Mouse (Mus musculus) left cerebral cortex, adult 2 months (tissue): ENCODE measurements around the gene Gm16181. TPM values are rescaled to one million over a fixed set of nuclear protein-coding genes. Genes with fewer than 3 reads are reported as not detected.

ENCODE experiments used
- DNase-seq, 2 experiments: peaks; one replicate each; pipeline ENCODE4 v3.0.0; 2021 to 2022; ENCODE audit warnings: low spot score in 2 of 2, mixed read lengths in 1 of 2; ENCODE audit errors: extremely low spot score in 1 of 2
- H3K27ac ChIP-seq: fragments of 200-600 bp; 2 replicates; pipeline ENCODE4 v1.8.1; 2022
- H3K4me3 ChIP-seq: fragments of 200-600 bp; 2 replicates; pipeline ENCODE4 v1.8.1; 2022
- CTCF ChIP-seq: fragments of 200-600 bp; IDR thresholded peaks from 2 replicates; pipeline ENCODE4 v1.8.1; 2022; ENCODE audit warnings: antibody characterized with exemption, mild to moderate bottlenecking, moderate library complexity
- intact Hi-C: fragments of 180-260 bp; cut with DNase I; formaldehyde crosslinking; loops from one replicate; pipeline ENCODE4 v1.15.1; 2025
- long read RNA-seq, 2 experiments: library from polyadenylated mRNA; stranded (forward); transcript quantifications; one replicate each; pipeline ENCODE4 v2.0.0; 2021; ENCODE audit warnings: borderline mapping rate in 2 of 2
- total RNA-seq, 2 experiments: library from RNA; stranded (reverse); gene quantifications; 2 replicates each; pipeline ENCODE4 v1.2.3; 2021

Gene Gm16181
- total RNA-seq = not detected
- long read RNA-seq, experiment 1 = 0 reads
- long read RNA-seq, experiment 2 = 0 reads

DNA sequence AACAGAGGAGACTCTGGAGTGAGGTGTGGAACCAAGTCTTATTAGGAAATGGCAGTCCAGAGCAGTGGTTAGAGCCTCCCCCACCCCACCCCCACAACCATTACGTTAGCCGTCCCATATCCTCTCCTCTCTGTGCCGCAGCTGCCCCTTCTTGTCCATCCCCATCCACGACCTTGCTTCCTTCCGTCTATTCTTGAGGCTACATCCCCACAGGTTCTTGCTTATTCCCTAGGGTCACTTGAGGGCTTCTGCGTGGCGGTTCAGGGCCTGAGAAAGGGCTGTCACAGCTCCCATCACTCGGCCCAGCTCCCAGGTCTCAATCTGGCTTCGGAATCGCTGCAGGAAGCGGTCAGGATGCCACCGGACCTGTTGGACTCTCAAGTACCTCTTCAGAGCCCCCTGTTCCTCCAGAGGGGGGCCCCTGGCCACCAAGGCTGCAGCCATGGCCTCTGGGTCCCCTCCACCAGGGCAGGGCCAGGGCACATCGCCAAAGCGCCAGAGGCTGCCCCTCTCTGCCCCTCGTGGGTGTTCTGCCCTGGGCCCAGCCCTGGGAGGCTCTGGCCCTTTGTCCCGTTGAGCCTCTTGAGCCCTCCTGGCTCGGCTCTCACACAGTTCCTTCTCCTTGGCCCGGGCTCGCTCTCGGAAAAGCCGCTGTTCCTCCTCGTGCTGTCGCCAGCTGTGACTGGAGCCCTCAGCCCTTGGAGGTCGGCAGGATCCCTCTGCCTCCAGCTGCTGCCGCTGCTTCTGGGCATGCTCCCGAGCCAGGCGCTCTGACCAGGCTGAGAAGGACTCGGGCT, at the start of gene Gm16181:
Gene Gm16181, plus strand, starts transcription at position 679 of the 797 bp plus-strand sequence.
- intact Hi-C loops = no loop called here
- DNase-seq = no peak
- no peak for TF ChIP-seq CTCF
- Histone ChIP-seq H3K4me3 (no peak within 1 kb of the TSS), H3K27ac (0 out of 2 replicates have a peak within 1 kb of the TSS, but pooled peaks have one; percentile 4)

DNA sequence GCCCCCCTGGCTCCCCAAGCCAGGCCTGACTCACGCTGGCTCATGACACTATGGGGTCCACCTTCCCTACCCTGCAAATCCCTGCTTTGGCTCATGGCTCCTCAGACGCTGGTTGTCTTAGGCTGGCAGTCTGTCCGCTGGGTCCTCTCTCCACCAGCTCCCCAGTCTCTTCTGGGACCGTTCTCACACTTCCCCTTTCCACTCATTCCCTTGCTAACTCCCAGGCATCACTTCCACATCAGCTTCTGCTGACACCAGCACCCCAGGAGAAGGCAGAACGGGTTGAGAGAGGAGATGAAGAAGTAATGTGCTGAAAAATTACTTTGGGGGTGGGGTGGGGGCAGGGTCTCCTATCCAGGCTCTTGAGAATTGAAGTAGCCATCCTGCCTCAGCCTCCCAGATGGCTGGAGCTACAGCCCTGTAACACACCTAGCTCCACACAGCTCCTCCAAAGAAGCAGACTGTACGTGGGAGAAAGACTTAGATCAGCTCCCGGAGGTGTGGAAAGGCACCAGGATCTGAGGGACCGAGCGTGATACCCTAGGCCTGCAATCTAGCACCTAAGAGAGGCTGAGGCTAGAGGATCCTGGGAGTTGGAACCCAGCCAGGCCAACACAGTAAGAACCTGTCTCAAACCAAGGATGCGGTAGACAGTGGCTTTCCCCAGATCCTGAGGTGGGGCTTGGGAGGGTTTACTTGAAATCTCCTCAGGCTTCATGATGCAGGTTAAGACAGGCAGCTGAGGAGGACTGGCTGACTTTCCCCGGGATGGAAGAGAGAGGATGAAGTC, 48.0 kb upstream of the Gm16181 start:
- TF ChIP-seq CTCF = no peak
- intact Hi-C loops = no loop called here
- DNase-seq = peak; percentile 54 to 55

DNA sequence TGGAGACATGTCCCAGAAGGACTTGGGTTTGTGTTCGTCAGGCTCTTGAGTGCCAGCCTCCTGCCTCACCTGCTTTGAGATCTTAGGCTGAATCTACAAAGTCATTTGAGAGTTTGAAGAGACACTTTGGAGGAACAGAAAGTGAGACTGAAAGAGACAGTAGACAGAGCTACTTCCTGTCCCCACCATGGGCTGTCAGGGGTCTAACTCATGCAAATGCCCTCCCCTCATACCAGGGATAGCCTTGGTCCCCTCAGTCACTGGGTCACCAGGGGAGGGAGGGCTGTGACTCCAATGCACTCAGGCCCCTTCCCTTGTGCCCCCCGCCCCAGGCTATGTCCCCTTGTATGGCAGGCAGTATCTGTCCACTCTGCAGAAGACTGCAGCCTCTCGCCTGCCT, 47.3 kb upstream of the Gm16181 start:
- DNase-seq = no peak
- intact Hi-C loops = no loop called here
- Histone ChIP-seq H3K4me3 (no peak overlapping the region), H3K27ac (peak overlapping the region; percentile 77)
- no peak for TF ChIP-seq CTCF

More for the DNA sequence above, 48.0 kb upstream of the Gm16181 start:
- Histone ChIP-seq H3K27ac (peak overlapping the region; percentile 77), H3K4me3 (peak overlapping the region; percentile 14; the same call in 1 of the 2 replicates)

DNA sequence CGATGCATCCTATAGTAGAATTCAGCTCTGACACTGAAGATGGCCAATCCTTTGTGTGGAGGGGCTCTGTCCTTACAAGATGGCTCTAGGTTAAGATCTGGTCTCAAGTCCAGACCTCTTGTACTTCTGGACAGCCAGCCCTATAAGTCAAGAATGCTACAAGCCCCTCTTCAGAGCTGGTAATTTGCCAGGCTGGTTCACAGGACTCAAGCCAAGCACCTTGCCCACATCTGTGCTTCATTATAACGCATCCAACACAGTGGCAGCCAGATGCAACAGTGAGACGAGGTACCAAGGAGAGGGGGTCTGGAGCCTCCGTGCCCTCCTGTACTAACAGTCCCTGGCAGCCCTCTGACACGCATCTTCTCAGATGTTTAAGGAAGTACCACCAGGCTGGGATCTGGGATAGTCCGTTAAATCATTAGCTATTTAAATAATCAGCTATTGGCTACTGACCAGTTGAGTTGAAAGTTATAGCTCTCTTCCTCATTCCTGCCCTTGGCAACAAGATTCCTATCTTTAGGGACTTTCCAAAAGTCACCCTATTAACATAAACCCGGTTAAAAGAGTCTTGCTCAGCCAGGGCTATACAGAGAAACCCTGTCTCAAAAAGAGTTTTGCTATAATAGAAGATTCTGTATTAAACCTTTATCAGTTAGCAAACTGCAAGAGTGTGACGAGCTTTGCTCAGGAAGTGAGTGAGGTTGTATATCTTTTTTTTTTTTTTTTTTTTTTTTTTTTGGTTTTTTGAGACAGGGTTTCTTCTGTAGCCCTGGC, 46.2 kb upstream of the Gm16181 start:
- peak overlapping the region; percentile 77; the same call in 1 of the 2 replicates for H3K27ac ChIP-seq
- TF ChIP-seq CTCF = no peak
- no peak overlapping the region for H3K4me3 ChIP-seq
- intact Hi-C loops = no loop called here
- DNase-seq = no peak

DNA sequence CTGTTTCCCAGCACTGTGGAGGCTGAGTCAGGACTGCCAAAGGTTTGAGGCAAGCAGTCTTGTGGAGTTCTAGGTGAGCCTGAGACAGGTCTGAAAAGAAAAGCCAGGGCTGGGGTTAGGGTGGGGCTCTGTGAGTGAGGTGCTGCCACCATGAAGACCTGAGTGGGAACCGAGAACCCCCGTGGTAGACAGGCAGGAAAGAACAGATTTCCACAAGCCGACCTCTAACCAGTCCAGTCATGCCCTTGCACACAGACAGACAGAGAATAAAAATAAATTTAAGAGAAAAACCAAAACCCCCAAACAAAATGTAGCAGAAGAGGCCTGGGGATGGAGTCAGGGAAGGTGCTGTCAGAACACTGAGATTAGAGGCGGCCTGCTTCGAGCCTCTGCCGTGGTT, 45.3 kb upstream of the Gm16181 start:
- no peak for TF ChIP-seq CTCF
- Histone ChIP-seq H3K27ac (no peak overlapping the region), H3K4me3 (no peak overlapping the region)
- intact Hi-C loops = no loop called here
- no peak for DNase-seq

DNA sequence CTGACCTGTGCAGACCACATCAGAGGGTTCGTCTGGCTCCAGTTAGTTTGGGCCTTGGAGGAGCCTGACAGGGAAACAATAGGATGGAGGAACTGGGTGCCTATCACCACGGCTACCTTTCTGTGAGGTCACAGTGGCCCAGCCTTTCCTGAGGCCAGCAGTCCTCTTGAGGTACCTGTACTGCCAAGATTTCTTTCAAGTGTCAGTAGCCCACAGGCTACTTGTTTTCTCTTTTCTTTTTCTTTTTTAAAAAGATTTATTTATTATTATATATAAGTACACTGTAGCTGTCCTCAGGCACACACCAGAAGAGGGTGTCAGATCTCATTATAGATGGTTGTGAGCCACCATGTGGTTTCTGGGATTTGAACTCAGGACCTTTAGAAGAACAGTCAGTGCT, 44.7 kb upstream of the Gm16181 start, which contains the start of gene Aif1:
Gene Aif1, minus strand, starts transcription at position 101 of the 400 bp plus-strand sequence.
- intact Hi-C loops = no loop called here
- DNase-seq = no peak
- H3K4me3 ChIP-seq = no peak within 1 kb of the TSS
- no peak within 1 kb of the TSS for H3K27ac ChIP-seq
- TF ChIP-seq CTCF = no peak

DNA sequence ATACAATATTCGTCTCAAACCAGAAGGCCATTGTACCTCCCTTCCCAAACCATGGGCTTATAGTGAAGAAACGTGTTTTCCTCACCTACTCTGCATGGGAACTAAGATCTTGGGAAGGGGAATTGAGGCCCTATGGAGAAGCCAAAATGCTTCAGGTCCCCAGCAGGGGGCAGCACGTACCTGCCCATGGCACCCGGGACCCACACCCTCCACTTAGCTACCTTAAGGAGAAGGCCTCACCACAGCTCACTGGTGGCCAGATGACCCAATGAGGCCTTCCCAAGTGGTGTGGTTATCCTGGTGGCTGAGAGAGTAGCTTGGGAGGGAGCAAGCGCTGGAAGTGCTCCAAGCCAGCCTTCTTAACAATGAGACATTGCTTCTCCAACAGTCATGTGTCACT, 42.1 kb upstream of the Gm16181 start:
- no peak overlapping the region for H3K4me3 ChIP-seq
- no peak overlapping the region for H3K27ac ChIP-seq
- intact Hi-C loops = loop anchor here (1.0 kb wide), 1 partner anchor 54 kb away; no protein-coding TSS in a partner anchor
- DNase-seq = peak in 1 of 2 experiments; percentile 58
- TF ChIP-seq CTCF = peak; percentile 83

DNA sequence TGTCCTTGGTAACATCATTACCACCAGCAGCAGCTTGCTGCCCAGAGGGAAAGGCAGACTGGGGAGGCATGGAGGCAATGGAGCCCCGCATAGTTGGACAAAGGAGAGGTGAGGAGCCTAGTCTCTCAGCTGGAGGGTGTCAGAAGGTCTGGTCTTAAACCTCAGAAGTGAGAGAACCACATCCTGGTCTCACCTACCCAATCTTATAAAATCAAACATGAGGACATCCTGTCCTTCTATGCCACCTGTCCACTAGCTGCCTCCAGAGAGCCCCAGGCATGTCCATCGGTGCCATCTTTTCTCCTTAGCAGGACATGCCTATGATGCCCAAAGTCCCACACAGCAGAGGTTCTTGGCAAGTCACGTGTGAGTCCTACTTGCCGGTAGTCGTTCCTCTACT, 40.5 kb upstream of the Gm16181 start:
- H3K27ac ChIP-seq = no peak overlapping the region
- no peak overlapping the region for H3K4me3 ChIP-seq
- no peak for TF ChIP-seq CTCF
- intact Hi-C loops = no loop called here
- DNase-seq = no peak

DNA sequence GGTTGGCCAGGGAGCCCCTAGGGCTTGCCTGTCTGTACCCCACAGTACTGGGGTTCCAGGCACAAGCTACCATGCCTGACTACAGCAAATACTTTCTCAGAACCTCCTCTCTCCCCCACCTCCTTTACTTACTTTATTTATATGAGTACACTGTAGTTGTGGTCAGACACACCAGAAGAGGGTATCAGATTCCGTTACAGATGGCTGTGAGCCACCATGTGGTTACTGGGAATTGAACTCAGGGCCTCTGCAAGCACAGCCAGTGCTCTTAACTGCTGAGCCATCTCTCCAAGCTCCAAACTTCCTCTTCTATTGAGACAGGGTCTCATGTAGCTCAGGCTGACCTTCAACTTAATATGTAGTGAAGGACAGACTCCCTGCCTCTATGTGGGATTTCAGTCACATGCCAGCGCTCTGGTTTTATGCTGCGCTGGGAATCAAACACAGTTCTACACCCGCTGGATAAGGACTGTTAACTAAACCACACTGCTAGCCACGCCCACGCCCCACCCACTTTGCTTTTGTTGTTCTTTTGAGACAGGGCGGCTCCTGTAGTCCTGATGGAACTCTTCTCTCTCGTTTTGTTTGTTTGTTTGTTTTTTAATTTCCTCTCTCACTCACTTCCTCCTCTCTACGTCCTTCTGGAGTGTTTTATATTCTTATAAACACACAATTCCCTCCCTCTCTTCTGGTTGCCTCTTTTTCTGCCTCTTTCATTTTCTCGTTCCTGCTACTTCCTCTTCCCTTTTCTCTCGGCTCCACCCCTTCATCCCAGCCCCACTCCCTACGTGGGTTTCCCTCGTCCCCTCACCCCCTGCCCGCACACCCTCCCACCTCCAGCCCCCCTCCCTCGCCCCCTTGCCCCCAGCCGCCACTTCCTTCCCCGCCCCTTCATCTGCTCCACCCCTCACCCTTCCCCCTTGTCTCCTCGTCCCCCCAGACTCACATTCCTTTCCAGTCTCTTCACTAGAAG, 34.7 kb upstream of the Gm16181 start:
- no peak overlapping the region for H3K27ac ChIP-seq
- peak overlapping the region; percentile 39 for H3K4me3 ChIP-seq
- intact Hi-C loops = no loop called here
- DNase-seq = no peak
- TF ChIP-seq CTCF = no peak

DNA sequence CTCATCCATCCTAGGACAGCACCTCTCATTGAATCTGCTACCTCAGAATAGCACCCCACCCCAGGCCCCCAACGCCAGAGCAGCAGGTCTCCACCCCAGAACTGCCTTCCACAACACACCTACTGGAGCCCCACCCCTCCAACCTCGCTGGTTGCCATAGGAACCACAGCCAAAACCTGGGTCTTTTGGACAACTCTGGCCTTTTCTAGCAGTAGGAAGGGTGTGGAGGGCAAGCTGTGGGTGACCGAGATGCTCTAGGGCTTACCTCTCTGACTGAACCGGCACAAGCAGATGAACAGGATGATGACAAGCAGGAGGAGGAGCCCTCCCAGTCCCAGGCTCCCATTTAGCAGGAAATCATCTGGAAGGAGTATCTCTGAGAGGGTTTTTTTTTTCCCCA, 34.0 kb upstream of the Gm16181 start:
- TF ChIP-seq CTCF = no peak
- no peak for DNase-seq
- peak overlapping the region; percentile 3; the same call in 1 of the 2 replicates for H3K4me3 ChIP-seq
- no peak overlapping the region; the same call in 1 of the 2 replicates for H3K27ac ChIP-seq
- intact Hi-C loops = no loop called here
